Mouse (Mus musculus) myocyte (in vitro differentiated cells): ENCODE measurements around the gene Pacsin1. TPM values are rescaled to one million over a fixed set of nuclear protein-coding genes. Genes with fewer than 3 reads are reported as not detected.

ENCODE experiments used
- H3K27me3 ChIP-seq: one replicate; pipeline ENCODE4 v1.6.1; 2011; ENCODE audit not compliant: control insufficient read depth, insufficient read depth, insufficient read length
- H3K36me3 ChIP-seq: one replicate; pipeline ENCODE4 v1.6.1; 2011; ENCODE audit not compliant: control insufficient read depth, insufficient read depth
- H3K4me2 ChIP-seq: one replicate; pipeline ENCODE4 v1.6.1; 2011; ENCODE audit warnings: low read depth, control low read depth
- H3K4me3 ChIP-seq: one replicate; pipeline ENCODE4 v1.5.1; 2011; ENCODE audit warnings: mild to moderate bottlenecking, control low read depth, moderate library complexity
- H3K79me2 ChIP-seq: one replicate; pipeline ENCODE4 v1.6.1; 2011; ENCODE audit not compliant: control insufficient read depth, insufficient read depth
- H3ac ChIP-seq: one replicate; pipeline ENCODE4 v1.6.1; 2011; ENCODE audit not compliant: control insufficient read depth, insufficient read length
- CEBPB ChIP-seq: IDR thresholded peaks from 2 replicates; pipeline ENCODE4 v1.6.1; 2011; ENCODE audit warnings: mild to moderate bottlenecking, moderate library complexity; ENCODE audit not compliant: poor library complexity, insufficient read depth, severe bottlenecking
- E2F4 ChIP-seq: IDR thresholded peaks from one replicate; pipeline ENCODE4 v1.6.1; 2011; ENCODE audit warnings: mild to moderate bottlenecking, control low read depth, moderate library complexity; ENCODE audit not compliant: insufficient read depth
- MAX ChIP-seq: IDR thresholded peaks from one replicate; pipeline ENCODE4 v1.6.1; 2011; ENCODE audit warnings: low read depth, mild to moderate bottlenecking, control low read depth
- MYOD1 ChIP-seq, 3 experiments: IDR thresholded peaks; one replicate each; pipeline ENCODE4 v1.6.1; 2011; ENCODE audit warnings: control low read depth in 2 of 3, low read depth in 2 of 3, mild to moderate bottlenecking in 2 of 3, moderate library complexity in 1 of 3; ENCODE audit not compliant: insufficient read length in 2 of 3, control insufficient read depth in 1 of 3
- MYOG ChIP-seq, 3 experiments: IDR thresholded peaks; one replicate each; pipeline ENCODE4 v1.6.1; 2011; ENCODE audit warnings: control low read depth in 2 of 3, low read depth in 2 of 3, mild to moderate bottlenecking in 2 of 3; ENCODE audit not compliant: insufficient read length in 2 of 3, control insufficient read depth in 1 of 3, insufficient read depth in 1 of 3
- POLR2A ChIP-seq: IDR thresholded peaks from one replicate; pipeline ENCODE4 v1.6.1; 2011; ENCODE audit warnings: low read depth, mild to moderate bottlenecking, control low read depth, moderate library complexity; ENCODE audit not compliant: insufficient read length
- POLR2AphosphoS2 ChIP-seq: IDR thresholded peaks from one replicate; pipeline ENCODE4 v1.6.1; 2011; ENCODE audit warnings: low read depth, control low read depth; ENCODE audit not compliant: insufficient read length
- REST ChIP-seq: IDR thresholded peaks from one replicate; pipeline ENCODE4 v1.6.1; 2011; ENCODE audit warnings: mild to moderate bottlenecking, control low read depth, moderate library complexity; ENCODE audit not compliant: insufficient read depth, insufficient read length
- SRF ChIP-seq: IDR thresholded peaks from one replicate; pipeline ENCODE4 v1.6.1; 2011; ENCODE audit warnings: low read depth; ENCODE audit not compliant: control insufficient read depth, insufficient read length
- TCF12 ChIP-seq: IDR thresholded peaks from one replicate; pipeline ENCODE4 v1.6.1; 2011; ENCODE audit warnings: mild to moderate bottlenecking, control low read depth; ENCODE audit not compliant: poor library complexity, insufficient read depth, severe bottlenecking
- TCF3 ChIP-seq: IDR thresholded peaks from one replicate; pipeline ENCODE4 v1.6.1; 2011; ENCODE audit warnings: low read depth, control low read depth; ENCODE audit not compliant: insufficient read length
- USF1 ChIP-seq: IDR thresholded peaks from one replicate; pipeline ENCODE4 v1.6.1; 2011; ENCODE audit warnings: low read depth, mild to moderate bottlenecking, control low read depth, moderate library complexity
- polyA plus RNA-seq: library from polyadenylated mRNA; unstranded; fragments of >200 nt; fragmentation: generic; extraction: Trizol; gene quantifications from one replicate; pipeline ENCODE4 v1.2.1, GENCODE M21; 2012; ENCODE audit warnings: missing spikeins

Pacsin1 gene
- polyA plus RNA-seq, 1 experiment: 3.0 TPM

GRCm38 (mm10) chr17:27734344-27735073, 79.2 kb downstream of the Pacsin1 start:
- no peak for TF ChIP-seq TCF12
- no peak for TF ChIP-seq CEBPB
- TF ChIP-seq USF1: no peak
- no peak for TF ChIP-seq REST
- no peak for TF ChIP-seq TCF3
- no peak for TF ChIP-seq MYOD1 (IDR thresholded peaks at IDR 0.05; ENCODE audit: control insufficient read depth in 1 of 3, insufficient read length in 2 of 3, low read depth in 2 of 3)
- no peak for TF ChIP-seq POLR2AphosphoS2
- TF ChIP-seq SRF: no peak
- TF ChIP-seq MAX: no peak
- TF ChIP-seq E2F4: no peak
- no peak for TF ChIP-seq MYOG (IDR thresholded peaks at IDR 0.05; ENCODE audit: control insufficient read depth in 1 of 3, insufficient read depth in 1 of 3, insufficient read length in 2 of 3, low read depth in 2 of 3)
- no peak for TF ChIP-seq POLR2A
- Histone ChIP-seq H3K4me2 (no peak overlapping the region), H3ac (no peak overlapping the region), H3K27me3 (peaks cover 5% of the 10 kb centered on the region), H3K36me3 (no peaks in the 10 kb centered on the region), H3K4me3 (no peak overlapping the region), H3K79me2 (no peaks in the 10 kb centered on the region)

GRCm38 (mm10) chr17:27740961-27741360, 85.7 kb downstream of the Pacsin1 start:
- Histone ChIP-seq H3ac (no peak overlapping the region), H3K27me3 (no peaks in the 10 kb centered on the region), H3K36me3 (no peaks in the 10 kb centered on the region), H3K79me2 (no peaks in the 10 kb centered on the region), H3K4me2 (no peak overlapping the region), H3K4me3 (no peak overlapping the region)
- no peak for TF ChIP-seq E2F4
- no peak for TF ChIP-seq POLR2AphosphoS2
- no peak for TF ChIP-seq TCF3
- TF ChIP-seq MAX: no peak
- no peak for TF ChIP-seq REST
- no peak for TF ChIP-seq POLR2A
- no peak for TF ChIP-seq SRF
- no peak for TF ChIP-seq TCF12
- no peak for TF ChIP-seq MYOG (IDR thresholded peaks at IDR 0.05; ENCODE audit: control insufficient read depth in 1 of 3, insufficient read depth in 1 of 3, insufficient read length in 2 of 3, low read depth in 2 of 3)
- no peak for TF ChIP-seq MYOD1 (IDR thresholded peaks at IDR 0.05; ENCODE audit: control insufficient read depth in 1 of 3, insufficient read length in 2 of 3, low read depth in 2 of 3)
- TF ChIP-seq CEBPB: no peak
- no peak for TF ChIP-seq USF1

- Histone ChIP-seq H3ac (no peak overlapping the region), H3K4me2 (no peak overlapping the region), H3K4me3 (no peak overlapping the region), H3K27me3 (no peaks in the 10 kb centered on the region), H3K36me3 (no peaks in the 10 kb centered on the region), H3K79me2 (no peaks in the 10 kb centered on the region)
- TF ChIP-seq MYOG (IDR thresholded peaks at IDR 0.05; ENCODE audit: control insufficient read depth in 1 of 3, insufficient read depth in 1 of 3, insufficient read length in 2 of 3, low read depth in 2 of 3): no peak
- TF ChIP-seq TCF3: no peak
- TF ChIP-seq CEBPB: no peak
- no peak for TF ChIP-seq MAX
- no peak for TF ChIP-seq POLR2AphosphoS2
- no peak for TF ChIP-seq REST
- TF ChIP-seq E2F4: no peak
- no peak for TF ChIP-seq TCF12
- TF ChIP-seq USF1: no peak
- no peak for TF ChIP-seq MYOD1 (IDR thresholded peaks at IDR 0.05; ENCODE audit: control insufficient read depth in 1 of 3, insufficient read length in 2 of 3, low read depth in 2 of 3)
- no peak for TF ChIP-seq SRF
- no peak for TF ChIP-seq POLR2A
Measured at GRCm38 (mm10) chr17:27746446-27746845, 91.1 kb downstream of the Pacsin1 start.

DNA sequence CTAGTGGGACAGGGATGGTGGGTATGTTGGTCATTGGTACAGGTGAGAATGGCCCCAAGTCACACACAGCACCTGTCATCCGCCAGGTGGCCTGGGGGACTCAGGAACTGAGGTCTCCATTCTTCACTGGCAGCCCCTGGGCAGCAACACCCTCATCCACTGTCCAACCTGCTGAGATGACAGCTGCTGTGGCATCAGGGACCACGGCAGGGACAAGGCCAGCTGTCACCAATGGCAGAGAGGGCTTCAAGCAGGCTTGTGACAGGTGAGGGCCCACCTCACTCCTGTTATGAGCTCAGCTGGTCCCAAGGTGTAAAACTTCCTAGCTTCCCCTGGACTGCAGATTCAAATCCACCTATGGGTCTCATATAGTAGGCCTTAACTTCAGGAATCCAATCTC, 92.8 kb downstream of the Pacsin1 start:
- no peaks in the 10 kb centered on the region for H3K36me3 ChIP-seq
- no peak overlapping the region for H3K4me2 ChIP-seq
- no peaks in the 10 kb centered on the region for H3K27me3 ChIP-seq
- no peak overlapping the region for H3ac ChIP-seq
- H3K4me3 ChIP-seq: no peak overlapping the region
- H3K79me2 ChIP-seq: no peaks in the 10 kb centered on the region
- TF ChIP-seq CEBPB (no peak), TCF12 (no peak), REST (no peak), MYOD1 (IDR thresholded peaks at IDR 0.05; ENCODE audit: control insufficient read depth in 1 of 3, insufficient read length in 2 of 3, low read depth in 2 of 3) (peak in 2 of 3 experiments; percentile 67 to 71), MYOG (IDR thresholded peaks at IDR 0.05; ENCODE audit: control insufficient read depth in 1 of 3, insufficient read depth in 1 of 3, insufficient read length in 2 of 3, low read depth in 2 of 3) (peak in 2 of 3 experiments; percentile 70 to 90), TCF3 (peak; percentile 49)
